Mouse (Mus musculus) gastrocnemius, postnatal 36 days (tissue): ENCODE data around the gene Drd2. TPM values are rescaled to one million over a fixed set of nuclear protein-coding genes. Genes with fewer than 3 reads are reported as not detected.

Experiments used
- DNase-seq, 2 experiments: peaks; one replicate each; pipeline ENCODE4 v3.0.0; 2022
- intact Hi-C: fragments of 180-260 bp; cut with DNase I; formaldehyde crosslinking; loops from one replicate; pipeline ENCODE4 v1.15.1; 2025
- long read RNA-seq, 2 experiments: library from polyadenylated mRNA; stranded (forward); transcript quantifications; one replicate each; pipeline ENCODE4 v2.0.0; 2021
- total RNA-seq, 2 experiments: library from RNA; stranded (reverse); gene quantifications; 2 replicates each; pipeline ENCODE4 v1.2.3; 2021

The Drd2 gene
- total RNA-seq: not detected
- long read RNA-seq, experiment 1: 0 reads
- long read RNA-seq, experiment 2: 0 reads

DNA sequence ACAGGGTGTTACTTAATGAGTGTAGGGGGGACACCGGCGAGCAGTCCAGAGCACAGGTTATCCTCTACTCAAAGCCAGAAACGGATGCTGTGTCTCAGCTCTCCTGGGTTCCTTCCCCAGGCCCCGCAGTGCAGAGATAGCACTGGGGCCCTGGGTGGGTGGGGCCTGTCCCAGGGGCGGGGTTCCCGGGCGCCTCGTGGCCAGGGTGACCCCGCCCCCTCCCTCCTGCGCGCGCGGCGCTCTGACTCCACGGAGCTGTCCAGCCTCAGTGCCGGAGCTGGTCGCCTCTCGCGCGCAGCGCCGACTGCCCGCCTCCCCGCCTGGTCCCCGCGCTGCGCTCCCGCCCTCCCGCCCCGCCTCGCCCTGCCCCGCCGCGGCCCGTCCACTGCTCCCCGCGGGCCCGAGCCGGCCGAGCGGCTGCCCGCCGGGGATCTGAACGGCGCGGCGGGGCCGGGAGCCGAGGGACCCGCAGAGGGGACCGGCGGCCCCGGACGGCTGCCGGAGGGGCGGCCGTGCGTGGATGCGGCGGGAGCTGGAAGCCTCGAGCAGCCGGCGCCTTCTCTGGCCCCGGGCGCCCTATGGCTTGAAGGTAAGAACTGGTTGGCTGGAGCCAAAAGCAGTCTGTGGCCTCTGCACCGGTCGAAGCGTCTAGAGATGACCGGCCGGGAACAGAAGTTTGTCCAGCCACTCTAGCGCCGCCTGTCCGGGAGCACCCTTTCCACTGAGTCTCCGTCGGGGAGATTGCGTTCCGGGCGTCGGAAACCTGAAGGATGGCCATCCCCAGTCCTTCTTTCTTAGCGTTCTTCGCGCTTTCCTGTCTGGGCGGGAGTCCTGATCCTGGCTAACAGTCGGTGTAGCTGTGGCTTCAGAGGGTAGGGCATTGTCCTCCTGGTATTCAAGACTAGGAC lies at the start of gene Drd2:
Drd2 (plus strand) TSS at position 492 of the 908 bp plus-strand sequence.
- no peak for DNase-seq
- intact Hi-C loops: no loop called here

DNA sequence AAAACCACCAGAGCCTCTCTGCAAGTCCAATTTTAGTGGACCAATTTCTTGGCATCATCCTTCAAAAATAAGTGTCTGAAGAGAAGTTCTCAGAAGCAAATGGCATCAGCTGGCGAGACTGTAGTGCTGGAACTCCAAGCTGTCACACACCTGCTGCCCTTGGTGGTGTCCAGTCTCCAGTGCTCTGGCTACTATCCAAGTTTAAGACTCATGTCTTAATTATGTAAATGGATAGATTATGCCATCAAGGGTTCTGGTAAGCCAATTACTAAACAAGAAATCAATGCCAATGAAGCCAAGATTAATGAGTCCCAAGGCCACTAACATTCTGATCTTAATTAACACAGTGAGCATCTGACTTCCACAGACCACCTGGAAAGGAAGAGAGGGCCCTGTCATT lies 45.3 kb upstream of the Drd2 start:
- no peak for DNase-seq
- intact Hi-C loops: no loop called here

- intact Hi-C loops: no loop called here
Observed at GRCm38 (mm10) chr9:49307576-49307975, 32.9 kb upstream of the Drd2 start.

GRCm38 (mm10) chr9:49310821-49311220 lies 29.6 kb upstream of the Drd2 start:
- DNase-seq: no peak
- intact Hi-C loops: no loop called here

More at GRCm38 (mm10) chr9:49307576-49307975, 32.9 kb upstream of the Drd2 start:
- DNase-seq: no peak

- DNase-seq: no peak
- intact Hi-C loops: no loop called here
Observed at GRCm38 (mm10) chr9:49318638-49319037, 21.8 kb upstream of the Drd2 start.

DNA sequence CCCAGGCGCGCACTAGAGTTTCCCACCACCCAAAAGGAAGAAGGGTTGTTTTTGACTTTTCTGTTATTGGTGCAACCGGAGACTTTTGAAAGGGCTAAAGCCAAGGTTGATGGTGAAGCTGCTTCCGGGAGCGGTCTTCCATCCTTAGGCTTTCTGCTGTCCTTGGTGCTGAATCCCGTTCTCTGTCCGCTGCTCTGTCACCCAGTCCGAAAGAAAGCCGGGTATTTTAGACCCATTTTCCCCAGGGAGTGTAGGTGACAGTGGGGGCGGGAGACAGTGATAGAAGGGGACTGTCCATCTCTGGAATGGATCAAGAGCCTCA lies 578 bp downstream of the Drd2 start:
- intact Hi-C loops: no loop called here
- no peak for DNase-seq

DNA sequence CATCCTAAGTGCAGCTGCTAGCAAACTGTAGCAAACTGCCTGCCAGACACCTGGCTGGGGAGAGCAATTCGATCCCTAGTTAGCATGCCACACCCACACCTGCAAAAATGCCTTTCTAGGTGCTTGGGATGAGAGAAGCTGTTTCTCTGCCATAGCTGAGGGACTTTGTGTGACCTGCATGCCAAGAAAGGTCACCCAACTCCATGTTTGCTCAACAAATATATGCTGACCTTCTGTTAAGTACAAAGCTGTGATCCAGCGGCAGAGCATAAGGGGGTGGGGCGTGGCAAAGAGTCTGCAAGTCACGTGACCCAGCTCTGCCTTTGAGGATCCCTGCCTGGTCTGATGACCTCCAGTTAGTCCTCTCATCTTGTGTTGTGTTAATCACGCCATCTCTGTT lies 25.3 kb downstream of the Drd2 start:
- no peak for DNase-seq
- intact Hi-C loops: no loop called here

DNA sequence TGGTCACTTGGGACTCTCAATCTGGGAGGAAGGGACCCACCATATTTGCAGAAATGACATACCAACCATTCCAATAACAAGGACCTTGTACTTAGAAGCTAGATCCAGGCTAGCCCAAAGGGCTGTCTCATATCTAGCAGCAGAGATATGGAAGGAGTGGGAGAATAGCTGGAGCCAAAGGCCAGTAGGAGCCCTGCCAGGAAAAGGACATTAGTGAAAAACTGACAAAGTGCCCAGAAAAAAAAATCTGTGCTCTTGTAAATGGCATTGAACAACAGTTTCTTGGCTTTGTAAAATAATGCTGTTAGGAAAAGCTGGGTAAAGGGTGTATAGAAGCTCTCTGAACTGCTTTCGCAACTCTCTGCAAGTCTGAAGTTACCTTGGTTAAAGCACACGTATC lies 33.5 kb downstream of the Drd2 start:
- no peak for DNase-seq
- intact Hi-C loops: no loop called here

DNA sequence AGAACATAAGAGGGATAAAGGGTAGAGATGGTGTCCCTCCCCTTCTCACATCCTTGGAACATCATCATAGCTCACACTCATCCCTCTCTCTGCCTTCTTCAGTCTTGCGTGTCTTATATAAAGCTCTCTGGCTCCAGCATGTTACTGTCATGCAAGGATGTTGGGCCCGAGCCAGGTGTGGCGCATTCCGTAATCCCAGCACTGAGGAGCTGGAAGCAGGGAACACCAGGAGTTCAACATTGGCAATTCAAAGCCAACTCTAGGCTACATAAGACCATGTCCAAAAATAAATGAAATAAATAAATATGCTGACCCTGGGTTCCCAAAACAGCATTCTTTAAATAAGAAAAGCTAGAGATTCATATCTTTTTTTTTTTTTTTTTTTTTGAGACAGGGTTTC lies 39.5 kb downstream of the Drd2 start:
- DNase-seq: no peak
- intact Hi-C loops: no loop called here

- DNase-seq: no peak
- intact Hi-C loops: no loop called here
Observed at GRCm38 (mm10) chr9:49384041-49384440, 43.6 kb downstream of the Drd2 start.

- intact Hi-C loops: no loop called here
Observed at GRCm38 (mm10) chr9:49384855-49385254, 44.4 kb downstream of the Drd2 start.

GRCm38 (mm10) chr9:49385301-49385700 lies 44.9 kb downstream of the Drd2 start:
- intact Hi-C loops: no loop called here
- no peak for DNase-seq

More at GRCm38 (mm10) chr9:49384855-49385254, 44.4 kb downstream of the Drd2 start:
- no peak for DNase-seq

- DNase-seq: no peak
- intact Hi-C loops: no loop called here
Observed at GRCm38 (mm10) chr9:49386119-49386518, 45.7 kb downstream of the Drd2 start.

DNA sequence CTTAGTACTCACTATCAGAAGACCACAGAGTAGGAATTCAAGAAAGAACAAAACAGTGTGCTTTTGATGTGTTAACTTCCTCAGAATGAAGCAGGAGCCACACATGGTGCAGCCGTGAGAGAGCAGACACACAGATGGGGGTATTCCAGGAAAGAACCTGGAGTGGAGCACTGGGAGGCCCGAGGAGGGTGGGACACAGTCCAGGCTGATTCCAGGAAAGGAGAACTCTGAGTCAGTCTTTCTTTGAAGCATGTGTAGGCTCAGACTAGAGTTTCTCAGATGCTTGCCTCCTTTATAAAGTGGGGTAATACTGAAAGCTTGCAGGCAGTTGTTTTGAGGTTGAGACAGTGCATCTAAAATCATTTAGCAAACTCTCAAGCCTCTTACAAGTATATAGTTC lies 51.8 kb downstream of the Drd2 start:
- DNase-seq: no peak
- intact Hi-C loops: no loop called here

DNA sequence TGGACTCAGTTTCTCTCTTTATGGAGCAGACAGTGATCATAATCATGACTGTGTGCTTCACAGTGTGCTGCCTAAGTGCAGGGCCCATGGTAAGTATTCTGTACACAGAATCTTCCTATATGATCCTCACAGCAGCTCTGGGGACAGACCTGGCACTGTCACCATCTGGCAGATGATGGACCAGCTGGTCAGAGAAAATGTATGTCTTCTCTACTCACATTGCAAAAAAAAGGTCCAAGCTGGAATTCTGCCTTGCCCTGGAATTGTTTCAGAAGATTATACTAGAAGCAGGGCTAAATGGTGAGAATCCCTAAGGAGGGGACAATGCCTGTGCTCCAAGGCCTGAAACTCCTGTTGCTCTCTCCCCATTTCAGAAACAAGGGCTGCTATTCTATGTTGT lies 55.6 kb downstream of the Drd2 start:
- DNase-seq: no peak
- intact Hi-C loops: no loop called here

DNA sequence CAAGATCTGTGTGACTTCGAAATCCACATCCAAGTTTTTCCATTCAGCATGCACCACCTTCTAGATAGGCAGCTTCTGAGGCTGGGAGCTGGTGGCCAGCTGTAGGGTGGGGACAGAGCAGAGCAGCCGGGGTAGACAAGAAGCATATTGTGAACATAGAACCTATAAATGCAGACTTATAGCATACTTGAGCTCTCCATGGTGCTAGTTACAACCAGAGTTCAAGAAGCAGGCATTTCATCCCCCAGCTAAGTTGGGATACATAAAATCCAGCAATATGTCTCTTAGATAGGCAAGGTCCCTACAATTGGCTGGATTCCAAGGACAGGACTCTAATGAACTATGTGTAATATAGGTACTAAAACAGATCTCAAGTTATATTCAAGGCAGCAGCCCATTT lies 63.3 kb downstream of the Drd2 start:
- no peak for DNase-seq
- intact Hi-C loops: no loop called here

GRCm38 (mm10) chr9:49407028-49407427 lies 66.6 kb downstream of the Drd2 start:
- intact Hi-C loops: no loop called here
- DNase-seq: no peak

GRCm38 (mm10) chr9:49410621-49411020 lies 70.2 kb downstream of the Drd2 start:
- DNase-seq: no peak
- intact Hi-C loops: no loop called here

DNA sequence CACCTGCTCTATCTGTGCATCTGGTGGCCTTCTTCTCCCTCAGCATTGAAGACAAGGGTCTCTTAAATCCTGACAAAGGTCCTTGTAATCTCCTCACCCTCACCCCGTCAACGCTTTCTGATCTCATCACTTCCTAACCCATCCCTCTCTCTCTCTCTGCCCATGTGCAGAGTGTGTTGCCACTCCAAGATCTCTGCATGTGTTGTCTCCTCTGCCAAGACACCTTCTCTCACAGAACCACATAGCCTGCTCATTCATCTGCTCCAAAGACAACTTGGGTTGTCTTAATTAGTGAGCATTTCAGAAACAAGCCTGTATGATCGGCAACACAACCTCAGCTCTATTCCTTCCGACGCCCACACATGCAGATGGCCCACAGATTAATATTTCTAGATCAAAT lies 83.4 kb downstream of the Drd2 start:
- intact Hi-C loops: no loop called here
- DNase-seq: no peak

DNA sequence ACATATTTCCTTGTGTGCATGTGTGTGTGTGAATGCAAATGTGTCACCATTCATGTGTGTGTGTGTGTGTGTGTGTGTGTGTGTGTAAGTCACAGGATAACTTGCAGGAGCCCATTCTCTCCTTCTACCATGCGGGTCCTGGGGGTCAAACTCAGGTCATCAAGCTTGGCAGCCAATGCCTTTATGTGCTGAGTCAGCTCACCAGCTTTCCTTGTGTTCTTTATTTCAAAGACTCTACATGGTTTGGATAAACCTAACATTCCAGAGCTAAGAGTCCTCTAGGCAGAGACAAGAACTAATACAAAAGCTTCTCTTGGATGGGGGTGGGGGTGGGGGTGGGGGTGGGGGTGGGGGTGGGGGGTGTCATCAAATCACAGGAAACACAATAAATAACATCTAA lies 85.2 kb downstream of the Drd2 start:
- intact Hi-C loops: no loop called here
- no peak for DNase-seq

- DNase-seq: no peak
- intact Hi-C loops: no loop called here
Observed at GRCm38 (mm10) chr9:49426921-49427320, 86.5 kb downstream of the Drd2 start, which contains the start of gene Ankk1. Ankk1 (minus strand) TSS chr9:49427021.

- intact Hi-C loops: no loop called here
- no peak for DNase-seq
Observed at GRCm38 (mm10) chr9:49427478-49427877, 87.1 kb downstream of the Drd2 start.
